Mouse (Mus musculus): Measurements from ENCODE around the gene Ccdc106. TPM values are rescaled to one million over a fixed set of nuclear protein-coding genes. Genes with fewer than 3 reads are reported as not detected.

The Ccdc106 gene
- total RNA-seq, 2 experiments from 2014 or later = 59.9 to 60.2 TPM

GRCm38 (mm10) chr7:5080010-5080751, 59.8 kb downstream of the Ccdc106 start, which contains the start of gene Epn1:
Gene Epn1, plus strand, starts transcription at chr7:5080235.
- peak; percentile 95 to 97 for DNase-seq (ENCODE audit: low spot score in 2 of 2)

- no peak for DNase-seq (ENCODE audit: low spot score in 2 of 2)
Measured at GRCm38 (mm10) chr7:5080815-5081214, 60.5 kb downstream of the Ccdc106 start.

- DNase-seq (ENCODE audit: low spot score in 2 of 2) = no peak
Measured at GRCm38 (mm10) chr7:5081241-5081640, 60.9 kb downstream of the Ccdc106 start.

GRCm38 (mm10) chr7:5081939-5082338, 61.6 kb downstream of the Ccdc106 start:
- no peak for DNase-seq (ENCODE audit: low spot score in 2 of 2)

- DNase-seq (ENCODE audit: low spot score in 2 of 2) = no peak
Measured at GRCm38 (mm10) chr7:5083325-5084105, 63.2 kb downstream of the Ccdc106 start.

- DNase-seq (ENCODE audit: low spot score in 2 of 2) = no peak
Measured at GRCm38 (mm10) chr7:5085512-5085911, 65.2 kb downstream of the Ccdc106 start.

GRCm38 (mm10) chr7:5086921-5087440, 66.6 kb downstream of the Ccdc106 start:
- DNase-seq (ENCODE audit: low spot score in 2 of 2) = no peak

GRCm38 (mm10) chr7:5087886-5088285, 67.5 kb downstream of the Ccdc106 start:
- DNase-seq (ENCODE audit: low spot score in 2 of 2) = no peak

GRCm38 (mm10) chr7:5089853-5090252, 69.5 kb downstream of the Ccdc106 start:
- DNase-seq (ENCODE audit: low spot score in 2 of 2) = no peak

- no peak for DNase-seq (ENCODE audit: low spot score in 2 of 2)
Measured at GRCm38 (mm10) chr7:5091008-5091728, 70.8 kb downstream of the Ccdc106 start.

GRCm38 (mm10) chr7:5092381-5092780, 72.0 kb downstream of the Ccdc106 start:
- DNase-seq (ENCODE audit: low spot score in 2 of 2) = no peak

- DNase-seq (ENCODE audit: low spot score in 2 of 2) = no peak
Measured at GRCm38 (mm10) chr7:5092831-5093510, 72.6 kb downstream of the Ccdc106 start.

- DNase-seq (ENCODE audit: low spot score in 2 of 2) = no peak
Measured at GRCm38 (mm10) chr7:5098769-5099168, 78.4 kb downstream of the Ccdc106 start.

- no peak for DNase-seq (ENCODE audit: low spot score in 2 of 2)
Measured at GRCm38 (mm10) chr7:5099796-5100195, 79.4 kb downstream of the Ccdc106 start.

- no peak for DNase-seq (ENCODE audit: low spot score in 2 of 2)
Measured at GRCm38 (mm10) chr7:5101066-5101663, 80.8 kb downstream of the Ccdc106 start.

- DNase-seq (ENCODE audit: low spot score in 2 of 2) = no peak
Measured at GRCm38 (mm10) chr7:5102564-5102963, 82.2 kb downstream of the Ccdc106 start.

GRCm38 (mm10) chr7:5108272-5108671, 87.9 kb downstream of the Ccdc106 start:
- DNase-seq (ENCODE audit: low spot score in 2 of 2) = no peak

GRCm38 (mm10) chr7:5109301-5109700, 88.9 kb downstream of the Ccdc106 start:
- DNase-seq (ENCODE audit: low spot score in 2 of 2) = no peak
